Mouse (Mus musculus) neural tube, embryonic 12.5 days (tissue): ENCODE data around the gene Cfap299. TPM values are rescaled to one million over a fixed set of nuclear protein-coding genes. Genes with fewer than 3 reads are reported as not detected.

Experiments
- ATAC-seq: fragments of 200-750 bp; cut with Nextera tagmentation; 2 replicates; pipeline ENCODE4 v1.8.0; 2017; ENCODE audit warnings: low read depth, mild to moderate bottlenecking, moderate TSS enrichment, moderate library complexity; ENCODE audit not compliant: low FRiP score
- H3K27ac ChIP-seq: fragments of 300-500 bp; sonication (generic); 2 replicates; pipeline ENCODE4 v1.5.1; 2016
- H3K27me3 ChIP-seq: fragments of 300-500 bp; sonication (generic); replicated peaks from 2 replicates; pipeline ENCODE4 v1.6.1; 2016; ENCODE audit warnings: mild to moderate bottlenecking
- H3K36me3 ChIP-seq: fragments of 300-500 bp; sonication (generic); 2 replicates; pipeline ENCODE4 v1.6.1; 2016; ENCODE audit warnings: mild to moderate bottlenecking
- H3K4me1 ChIP-seq: fragments of 300-500 bp; sonication (generic); 2 replicates; pipeline ENCODE4 v1.6.1; 2016
- H3K4me2 ChIP-seq: fragments of 300-500 bp; sonication (generic); replicated peaks from 2 replicates; pipeline ENCODE4 v1.6.1; 2016; ENCODE audit warnings: mild to moderate bottlenecking
- H3K4me3 ChIP-seq: fragments of 300-500 bp; sonication (generic); 2 replicates; pipeline ENCODE4 v1.5.1; 2016
- H3K9ac ChIP-seq: fragments of 300-500 bp; sonication (generic); 2 replicates; pipeline ENCODE4 v1.6.1; 2016; ENCODE audit warnings: mild to moderate bottlenecking
- H3K9me3 ChIP-seq: fragments of 300-500 bp; sonication (generic); 2 replicates; pipeline ENCODE4 v1.6.1; 2016; ENCODE audit warnings: mild to moderate bottlenecking
- WGBS: fragments of 180-500 bp; shearing (Covaris S2); methylation state at CpG from one replicate; pipeline ENCODE4 v1.1.7; 2016; 5-methylcytosine and 5-hydroxymethylcytosine counted together
- polyA plus RNA-seq: library from polyadenylated mRNA; unstranded; fragments of >200 nt; fragmentation: Nextera tagmentation; extraction: Ambion mirVana; gene quantifications from 2 replicates; pipeline ENCODE4 v1.2.1, GENCODE M21; 2016

The Cfap299 gene
- polyA plus RNA-seq, 1 experiment from 2014 or later: 0.53 TPM

DNA sequence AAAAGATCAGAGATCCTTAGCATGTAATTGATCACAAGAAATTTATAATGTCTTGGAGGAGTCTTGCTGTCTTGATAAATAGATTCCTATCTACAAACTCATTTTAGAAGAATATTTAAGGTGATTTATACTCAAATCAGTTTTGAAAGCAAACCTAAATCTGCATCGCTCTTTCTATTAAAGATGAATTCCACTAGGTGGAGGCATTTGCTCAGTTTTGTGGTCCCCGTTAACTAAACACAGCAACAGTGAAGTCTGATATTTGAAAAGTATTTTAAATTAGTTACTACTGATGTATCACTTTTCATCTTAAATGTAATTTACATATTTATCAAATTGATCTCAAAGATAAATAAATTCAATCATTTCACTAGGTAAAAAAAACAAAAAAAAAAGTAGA lies 15.5 kb downstream of the Cfap299 start:
- ATAC-seq: no peak
- Histone ChIP-seq H3K9me3 (no peaks in the 10 kb centered on the region), H3K27ac (no peak overlapping the region), H3K4me1 (no peaks in the 10 kb centered on the region), H3K4me3 (no peak overlapping the region), H3K9ac (no peak overlapping the region), H3K36me3 (no peaks in the 10 kb centered on the region), H3K4me2 (no peak overlapping the region), H3K27me3 (no peaks in the 10 kb centered on the region)
- 76% methylated on average over 2 of the region's 2 CpGs for WGBS

DNA sequence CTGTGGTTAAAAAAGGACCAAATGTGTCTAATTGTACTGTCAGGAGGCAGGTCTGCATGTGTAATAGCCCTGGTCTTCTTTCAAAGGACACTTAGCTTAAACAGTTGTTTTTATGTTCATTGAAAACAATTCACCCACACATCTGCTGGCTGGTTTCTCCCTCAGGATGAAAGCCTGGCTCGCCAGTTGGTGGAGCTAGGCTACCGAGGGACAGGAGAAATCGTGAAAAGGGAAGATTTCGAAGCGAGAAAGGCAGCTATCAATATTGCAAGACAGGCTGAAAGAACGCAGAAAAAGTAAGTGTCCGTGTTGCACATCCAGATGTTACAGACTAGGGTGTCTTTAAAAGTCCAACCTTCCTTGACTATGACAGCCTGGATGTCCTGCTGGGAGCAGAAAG lies 17.0 kb downstream of the Cfap299 start:
- Histone ChIP-seq H3K9me3 (no peaks in the 10 kb centered on the region), H3K4me3 (no peak overlapping the region), H3K36me3 (no peaks in the 10 kb centered on the region), H3K27me3 (no peaks in the 10 kb centered on the region), H3K4me2 (no peak overlapping the region), H3K4me1 (no peaks in the 10 kb centered on the region), H3K27ac (no peak overlapping the region), H3K9ac (no peak overlapping the region)
- no peak for ATAC-seq
- 62% methylated on average over 7 of the region's 7 CpGs for WGBS

DNA sequence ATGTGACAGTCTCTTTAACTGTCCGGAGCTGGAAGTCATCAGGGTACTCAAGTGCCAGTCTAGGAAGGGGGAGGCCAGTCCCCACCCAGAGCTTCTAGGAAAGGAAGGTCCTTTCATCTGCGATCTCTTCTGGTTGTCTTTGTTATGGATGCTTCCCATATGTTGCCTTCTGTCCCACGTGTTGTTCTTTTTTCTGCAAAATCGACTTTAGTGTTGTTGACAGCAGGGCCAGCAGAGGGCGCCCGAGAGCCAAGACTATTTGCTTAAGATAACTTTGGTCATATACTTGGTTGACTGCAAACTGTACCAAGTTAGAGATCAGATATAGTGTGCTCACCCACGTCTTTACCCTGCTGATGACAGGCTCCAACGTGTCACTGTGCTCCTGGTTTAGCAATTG lies 19.5 kb downstream of the Cfap299 start:
- 11% methylated on average over 8 of the region's 8 CpGs for WGBS
- no peaks in the 10 kb centered on the region for H3K27me3 ChIP-seq
- H3K4me1 ChIP-seq: no peaks in the 10 kb centered on the region
- no peak overlapping the region for H3K4me2 ChIP-seq
- H3K9me3 ChIP-seq: no peaks in the 10 kb centered on the region
- no peak overlapping the region for H3K9ac ChIP-seq
- H3K4me3 ChIP-seq: no peak overlapping the region
- H3K36me3 ChIP-seq: no peaks in the 10 kb centered on the region
- ATAC-seq: 0 out of 2 replicates have a peak, but pooled peaks have one; percentile 50
- H3K27ac ChIP-seq: no peak overlapping the region

DNA sequence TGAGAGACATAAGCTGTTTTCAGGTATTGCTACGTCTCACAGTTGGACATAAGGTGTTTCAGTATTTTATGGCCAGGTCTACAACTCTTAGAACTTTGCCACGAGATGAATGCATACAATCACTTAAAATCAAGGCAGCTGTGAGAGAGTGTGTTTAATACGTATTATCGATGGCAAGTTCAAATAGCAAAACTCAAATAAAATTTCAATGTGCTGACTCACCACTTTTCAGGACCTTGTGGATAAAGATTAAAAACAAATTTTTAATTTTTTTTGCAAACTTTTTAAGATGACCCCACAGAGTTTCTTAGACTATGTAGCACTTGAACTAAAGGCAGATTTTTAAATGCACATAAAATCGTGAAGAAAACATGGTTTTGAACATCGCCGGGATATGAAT lies 30.8 kb downstream of the Cfap299 start:
- no peaks in the 10 kb centered on the region for H3K4me1 ChIP-seq
- no peaks in the 10 kb centered on the region for H3K9me3 ChIP-seq
- no peak for ATAC-seq
- H3K27ac ChIP-seq: no peak overlapping the region
- no peaks in the 10 kb centered on the region for H3K36me3 ChIP-seq
- H3K4me3 ChIP-seq: no peak overlapping the region
- WGBS: 91% methylated on average over 7 of the region's 7 CpGs
- no peak overlapping the region for H3K4me2 ChIP-seq
- no peaks in the 10 kb centered on the region for H3K27me3 ChIP-seq
- H3K9ac ChIP-seq: no peak overlapping the region

GRCm38 (mm10) chr5:98360792-98361419 lies 31.8 kb downstream of the Cfap299 start:
- Histone ChIP-seq H3K27me3 (no peaks in the 10 kb centered on the region), H3K4me1 (no peaks in the 10 kb centered on the region), H3K27ac (no peak overlapping the region), H3K4me2 (no peak overlapping the region), H3K4me3 (no peak overlapping the region), H3K9me3 (no peaks in the 10 kb centered on the region), H3K9ac (no peak overlapping the region), H3K36me3 (no peaks in the 10 kb centered on the region)
- WGBS: 87% methylated on average over 5 of the region's 5 CpGs
- no peak for ATAC-seq

GRCm38 (mm10) chr5:98363428-98363827 lies 34.3 kb downstream of the Cfap299 start:
- Histone ChIP-seq H3K36me3 (no peaks in the 10 kb centered on the region), H3K9ac (no peak overlapping the region), H3K9me3 (no peaks in the 10 kb centered on the region), H3K4me2 (no peak overlapping the region), H3K27me3 (no peaks in the 10 kb centered on the region), H3K4me3 (no peak overlapping the region), H3K27ac (no peak overlapping the region), H3K4me1 (no peaks in the 10 kb centered on the region)
- 51% methylated on average over 8 of the region's 8 CpGs for WGBS
- no peak for ATAC-seq

DNA sequence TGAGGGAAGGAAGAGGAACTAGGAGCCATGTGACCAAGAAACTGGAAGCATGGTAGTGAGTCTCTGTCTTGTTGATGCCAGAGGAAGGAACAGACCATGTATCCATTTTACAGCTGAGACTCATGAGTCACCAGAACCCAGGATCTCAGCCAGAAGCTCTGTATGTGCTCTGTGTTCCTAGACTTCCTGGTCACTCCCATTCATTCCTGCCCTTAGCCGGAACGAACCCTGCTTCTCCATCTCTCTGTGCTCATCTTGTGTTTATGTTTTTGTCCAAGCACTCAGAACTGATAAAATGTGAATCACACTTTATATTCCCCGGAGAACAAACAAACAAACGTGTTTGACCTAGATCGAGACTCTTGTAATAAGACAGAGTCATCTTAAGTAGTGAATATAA lies 36.2 kb downstream of the Cfap299 start:
- 91% methylated on average over 5 of the region's 5 CpGs for WGBS

DNA sequence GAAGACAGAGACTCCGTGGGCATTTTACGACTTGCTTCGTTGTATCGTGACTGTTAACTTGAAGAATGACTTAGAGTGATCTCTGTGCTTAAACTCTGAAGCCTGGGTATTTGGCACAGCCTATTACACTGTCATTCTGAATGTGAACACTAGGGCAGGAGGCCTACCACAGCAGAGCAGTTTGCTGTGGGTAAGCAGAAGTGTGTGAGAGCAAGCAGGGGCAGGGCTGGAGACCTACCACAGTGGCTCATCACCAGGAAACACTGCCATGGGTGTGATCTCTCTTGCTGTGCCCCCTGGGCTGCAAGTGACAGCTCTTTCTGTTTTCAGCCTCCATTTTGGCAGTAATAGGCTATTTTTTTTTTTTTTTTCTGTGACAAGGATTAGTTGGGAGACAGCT lies 39.7 kb downstream of the Cfap299 start:
- no peaks in the 10 kb centered on the region for H3K9me3 ChIP-seq
- WGBS: 11% methylated on average over 4 of the region's 4 CpGs
- H3K9ac ChIP-seq: no peak overlapping the region
- H3K4me3 ChIP-seq: no peak overlapping the region
- H3K4me2 ChIP-seq: no peak overlapping the region
- H3K4me1 ChIP-seq: no peaks in the 10 kb centered on the region
- H3K36me3 ChIP-seq: no peaks in the 10 kb centered on the region
- no peak overlapping the region for H3K27ac ChIP-seq
- ATAC-seq: no peak
- no peaks in the 10 kb centered on the region for H3K27me3 ChIP-seq

More for the DNA sequence above, 36.2 kb downstream of the Cfap299 start:
- Histone ChIP-seq H3K4me3 (no peak overlapping the region), H3K4me1 (no peaks in the 10 kb centered on the region), H3K27ac (no peak overlapping the region), H3K4me2 (no peak overlapping the region), H3K36me3 (no peaks in the 10 kb centered on the region), H3K9ac (no peak overlapping the region), H3K9me3 (no peaks in the 10 kb centered on the region), H3K27me3 (no peaks in the 10 kb centered on the region)
- ATAC-seq: no peak

DNA sequence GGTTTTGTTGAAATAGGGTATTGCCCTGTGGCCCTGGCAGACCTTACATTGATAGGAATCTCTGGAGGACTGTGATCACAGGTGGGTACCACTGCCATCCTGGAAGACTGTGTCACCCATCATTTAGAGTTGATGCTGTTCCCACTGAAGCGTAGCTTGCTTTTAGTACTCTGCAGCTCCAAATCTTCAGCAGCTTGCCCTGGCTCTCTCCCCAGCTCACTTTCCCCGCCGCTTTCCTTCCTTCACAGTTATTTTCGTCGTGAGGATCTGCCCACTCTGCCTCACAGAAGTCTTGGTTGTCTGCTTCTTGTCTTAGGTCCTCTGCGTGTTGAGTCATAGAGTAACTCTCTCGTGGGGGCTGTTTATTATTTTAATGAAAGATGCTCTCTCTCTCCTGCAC lies 40.3 kb downstream of the Cfap299 start:
- no peak for ATAC-seq
- H3K4me3 ChIP-seq: no peak overlapping the region
- 75% methylated on average over 7 of the region's 7 CpGs for WGBS
- no peak overlapping the region for H3K9ac ChIP-seq
- H3K4me2 ChIP-seq: no peak overlapping the region
- no peaks in the 10 kb centered on the region for H3K36me3 ChIP-seq
- no peak overlapping the region for H3K27ac ChIP-seq
- no peaks in the 10 kb centered on the region for H3K27me3 ChIP-seq
- no peaks in the 10 kb centered on the region for H3K9me3 ChIP-seq
- H3K4me1 ChIP-seq: no peaks in the 10 kb centered on the region

DNA sequence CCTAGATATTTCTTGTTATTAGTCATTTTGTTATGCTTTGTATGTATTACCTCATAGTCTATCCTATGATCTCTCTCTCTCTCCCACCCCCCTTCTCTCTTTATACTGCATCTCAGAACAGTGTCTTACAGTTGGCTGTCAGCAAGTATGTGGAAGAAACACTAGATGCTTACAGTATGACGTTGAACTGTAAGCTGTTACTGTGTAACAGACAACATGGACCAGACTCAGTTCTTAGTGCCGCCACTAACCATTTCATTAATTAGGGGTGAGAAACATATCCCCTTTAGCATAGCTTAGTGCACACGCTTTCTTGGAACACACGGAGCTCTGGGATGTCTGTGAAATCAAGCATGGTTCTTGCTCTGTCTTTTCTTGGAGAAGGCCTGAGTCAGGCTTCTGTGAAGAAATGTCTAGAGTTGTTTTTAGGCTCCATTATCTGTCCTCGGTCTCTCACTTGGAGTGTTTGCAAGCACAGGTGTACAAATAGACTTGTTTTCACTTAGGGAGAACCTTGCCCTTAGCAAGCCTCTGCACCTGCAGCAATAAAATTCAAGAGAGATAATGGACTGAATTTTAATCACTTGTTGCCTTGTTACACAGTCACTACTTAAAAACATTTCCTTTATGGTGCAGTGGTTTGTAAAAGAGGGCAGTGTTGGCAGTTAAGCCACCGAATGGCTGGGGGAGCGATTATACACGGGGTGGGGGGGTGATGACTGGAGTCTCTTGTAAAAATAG lies 47.1 kb downstream of the Cfap299 start:
- Histone ChIP-seq H3K4me1 (peaks cover 5% of the 10 kb centered on the region; the same call in 1 of the 2 replicates), H3K9ac (no peak overlapping the region), H3K36me3 (no peaks in the 10 kb centered on the region), H3K4me2 (no peak overlapping the region), H3K27me3 (no peaks in the 10 kb centered on the region), H3K27ac (no peak overlapping the region), H3K9me3 (no peaks in the 10 kb centered on the region), H3K4me3 (no peak overlapping the region)
- WGBS: 44% methylated on average over 8 of the region's 8 CpGs
- ATAC-seq: peak; percentile 27; the same call in 1 of the 2 replicates

DNA sequence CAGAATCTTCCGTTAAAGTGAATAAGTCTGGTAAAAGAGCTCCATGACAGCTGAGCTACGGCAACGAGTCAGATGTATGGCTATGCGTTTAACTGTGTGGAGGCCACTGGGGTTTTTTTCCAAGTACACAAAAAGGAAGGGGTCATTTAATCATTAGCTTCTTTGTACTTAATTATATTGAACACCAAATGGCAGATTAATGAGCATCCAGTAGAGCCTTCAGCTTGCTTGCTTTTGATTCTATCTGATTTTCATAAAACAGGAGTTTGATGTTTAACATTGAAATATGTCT lies 47.6 kb downstream of the Cfap299 start:
- ATAC-seq: peak; percentile 59; the same call in 1 of the 2 replicates
- H3K4me2 ChIP-seq: no peak overlapping the region
- WGBS: 24% methylated on average over 4 of the region's 4 CpGs

GRCm38 (mm10) chr5:98380360-98380759 lies 51.3 kb downstream of the Cfap299 start:
- H3K9ac ChIP-seq: no peak overlapping the region
- WGBS: 40% methylated on average over 4 of the region's 4 CpGs
- no peak for ATAC-seq
- no peaks in the 10 kb centered on the region for H3K27me3 ChIP-seq
- H3K9me3 ChIP-seq: no peaks in the 10 kb centered on the region
- no peak overlapping the region for H3K4me3 ChIP-seq
- H3K36me3 ChIP-seq: no peaks in the 10 kb centered on the region
- peaks cover 5% of the 10 kb centered on the region; the same call in 1 of the 2 replicates for H3K4me1 ChIP-seq
- H3K27ac ChIP-seq: no peak overlapping the region
- H3K4me2 ChIP-seq: no peak overlapping the region

More for the DNA sequence above, 47.6 kb downstream of the Cfap299 start:
- peaks cover 5% of the 10 kb centered on the region; the same call in 1 of the 2 replicates for H3K4me1 ChIP-seq
- H3K4me3 ChIP-seq: no peak overlapping the region
- no peak overlapping the region for H3K27ac ChIP-seq
- no peaks in the 10 kb centered on the region for H3K36me3 ChIP-seq
- H3K9me3 ChIP-seq: no peaks in the 10 kb centered on the region
- no peak overlapping the region for H3K9ac ChIP-seq
- H3K27me3 ChIP-seq: no peaks in the 10 kb centered on the region

GRCm38 (mm10) chr5:98387054-98387453 lies 58.0 kb downstream of the Cfap299 start:
- Histone ChIP-seq H3K4me1 (no peaks in the 10 kb centered on the region), H3K4me3 (no peak overlapping the region), H3K9me3 (no peaks in the 10 kb centered on the region), H3K4me2 (no peak overlapping the region), H3K9ac (no peak overlapping the region), H3K27ac (no peak overlapping the region), H3K36me3 (no peaks in the 10 kb centered on the region), H3K27me3 (no peaks in the 10 kb centered on the region)
- ATAC-seq: no peak
- 76% methylated on average over 3 of the region's 3 CpGs for WGBS
